Mouse (Mus musculus): Measurements from ENCODE around the gene Traf3ip2. TPM values are rescaled to one million over a fixed set of nuclear protein-coding genes. Genes with fewer than 3 reads are reported as not detected.

The Traf3ip2 gene
- polyA plus RNA-seq, 1 experiment from 2014 or later = 6.8 TPM

DNA sequence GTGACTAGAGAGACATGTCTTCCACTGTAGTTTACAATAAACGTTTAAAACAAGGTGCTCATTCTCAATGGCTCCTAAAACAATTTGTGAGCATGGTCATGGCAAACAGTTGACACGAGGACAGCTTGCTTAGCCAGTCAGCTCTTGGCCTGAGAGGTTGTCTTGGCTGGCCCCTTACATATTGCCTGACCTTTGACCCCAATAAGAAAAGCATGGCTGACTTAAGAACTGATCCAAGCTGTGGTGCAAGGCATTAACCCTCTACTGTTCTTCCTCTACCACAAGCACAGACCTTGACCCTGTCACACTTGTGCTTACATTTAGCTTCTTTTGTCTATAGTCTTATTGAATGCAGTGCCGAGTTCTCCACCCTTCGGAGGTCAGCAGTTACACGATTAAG, 48.0 kb downstream of the Traf3ip2 start:
- Histone ChIP-seq H3K9ac (replicated peaks; ENCODE audit: low read length) (no peak overlapping the region), H3K36me3 (ENCODE audit: control insufficient read depth, insufficient read depth, low read length) (no peaks in the 10 kb centered on the region), H3K27ac (replicated peaks; ENCODE audit: low read depth, low read length) (peak overlapping the region; percentile 93), H3K9me3 (ENCODE audit: control insufficient read depth, low read length) (no peaks in the 10 kb centered on the region), H3K27me3 (ENCODE audit: control insufficient read depth, insufficient read depth, low read length) (no peaks in the 10 kb centered on the region), H3K4me2 (ENCODE audit: low read length) (no peak overlapping the region), H3K4me1 (ENCODE audit: control insufficient read depth, insufficient read depth, low read length) (peaks cover 28% of the 10 kb centered on the region), H3K4me3 (replicated peaks; ENCODE audit: low read depth, low read length) (no peak overlapping the region)
- no peak for ATAC-seq (ENCODE audit: low FRiP score, low TSS enrichment)
- 23% methylated on average over 5 of the region's 5 CpGs for WGBS
- no peak for DNase-seq

- Histone ChIP-seq H3K27me3 (ENCODE audit: control insufficient read depth, insufficient read depth, low read length) (no peaks in the 10 kb centered on the region), H3K4me1 (ENCODE audit: control insufficient read depth, insufficient read depth, low read length) (peaks cover 9% of the 10 kb centered on the region), H3K4me3 (replicated peaks; ENCODE audit: low read depth, low read length) (no peak overlapping the region), H3K4me2 (ENCODE audit: low read length) (no peak overlapping the region), H3K9ac (replicated peaks; ENCODE audit: low read length) (no peak overlapping the region), H3K27ac (replicated peaks; ENCODE audit: low read depth, low read length) (0 out of 2 replicates have a peak overlapping the region, but pooled peaks have one; percentile 60), H3K9me3 (ENCODE audit: control insufficient read depth, low read length) (no peaks in the 10 kb centered on the region), H3K36me3 (ENCODE audit: control insufficient read depth, insufficient read depth, low read length) (peaks cover 6% of the 10 kb centered on the region; the same call in 1 of the 2 replicates)
- DNase-seq = no peak
- ATAC-seq (ENCODE audit: low FRiP score, low TSS enrichment) = no peak
- WGBS = 73% methylated on average over 4 of the region's 4 CpGs
Measured at GRCm38 (mm10) chr10:39665071-39665502, 52.4 kb downstream of the Traf3ip2 start.

- no peaks in the 10 kb centered on the region; the same call in 1 of the 2 replicates for H3K4me1 ChIP-seq (ENCODE audit: control insufficient read depth, insufficient read depth, low read length)
- no peak for DNase-seq
- no peak overlapping the region for H3K27ac ChIP-seq (replicated peaks; ENCODE audit: low read depth, low read length)
- H3K9ac ChIP-seq (replicated peaks; ENCODE audit: low read length) = no peak overlapping the region
- no peaks in the 10 kb centered on the region for H3K27me3 ChIP-seq (ENCODE audit: control insufficient read depth, insufficient read depth, low read length)
- H3K4me2 ChIP-seq (ENCODE audit: low read length) = no peak overlapping the region
- no peak for ATAC-seq (ENCODE audit: low FRiP score, low TSS enrichment)
- peaks cover 7% of the 10 kb centered on the region; the same call in 1 of the 2 replicates for H3K36me3 ChIP-seq (ENCODE audit: control insufficient read depth, insufficient read depth, low read length)
- H3K9me3 ChIP-seq (ENCODE audit: control insufficient read depth, low read length) = no peaks in the 10 kb centered on the region
- H3K4me3 ChIP-seq (replicated peaks; ENCODE audit: low read depth, low read length) = no peak overlapping the region
- 77% methylated on average over 3 of the region's 3 CpGs for WGBS
Measured at GRCm38 (mm10) chr10:39666027-39666426, 53.3 kb downstream of the Traf3ip2 start.

DNA sequence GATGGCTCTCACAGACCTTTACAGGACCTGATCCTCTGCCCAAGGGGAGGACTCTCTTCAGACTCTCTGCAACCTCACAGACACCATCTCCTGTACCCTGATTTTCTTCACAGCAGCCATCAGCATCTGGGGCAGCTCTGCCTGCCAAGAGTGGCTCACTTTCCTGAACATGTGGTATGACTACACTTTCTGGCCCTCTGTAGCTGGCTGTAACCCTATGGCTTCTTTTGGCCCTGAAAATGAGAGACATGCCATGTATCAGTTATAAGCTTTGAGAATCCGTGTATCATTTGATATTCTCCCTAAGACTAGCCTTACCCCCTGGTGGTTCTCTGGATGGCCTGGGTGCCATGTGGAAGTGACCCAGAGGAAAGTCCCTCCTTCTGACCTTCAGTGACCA, 58.7 kb downstream of the Traf3ip2 start:
- DNase-seq (no peak), ATAC-seq (ENCODE audit: low FRiP score, low TSS enrichment) (no peak)
- Histone ChIP-seq H3K27ac (replicated peaks; ENCODE audit: low read depth, low read length) (no peak overlapping the region), H3K27me3 (ENCODE audit: control insufficient read depth, insufficient read depth, low read length) (no peaks in the 10 kb centered on the region), H3K9ac (replicated peaks; ENCODE audit: low read length) (no peak overlapping the region), H3K9me3 (ENCODE audit: control insufficient read depth, low read length) (no peaks in the 10 kb centered on the region), H3K4me1 (ENCODE audit: control insufficient read depth, insufficient read depth, low read length) (peaks cover 22% of the 10 kb centered on the region), H3K4me3 (replicated peaks; ENCODE audit: low read depth, low read length) (no peak overlapping the region), H3K36me3 (ENCODE audit: control insufficient read depth, insufficient read depth, low read length) (peaks cover 7% of the 10 kb centered on the region; the same call in 1 of the 2 replicates), H3K4me2 (ENCODE audit: low read length) (no peak overlapping the region)
- 94% methylated on average over 1 of the region's 1 CpGs for WGBS

GRCm38 (mm10) chr10:39672547-39673051, 59.9 kb downstream of the Traf3ip2 start:
- Histone ChIP-seq H3K4me3 (replicated peaks; ENCODE audit: low read depth, low read length) (no peak overlapping the region), H3K9me3 (ENCODE audit: control insufficient read depth, low read length) (no peaks in the 10 kb centered on the region), H3K4me2 (ENCODE audit: low read length) (peak overlapping the region; percentile 15; the same call in 1 of the 2 replicates), H3K36me3 (ENCODE audit: control insufficient read depth, insufficient read depth, low read length) (peaks cover 7% of the 10 kb centered on the region; the same call in 1 of the 2 replicates), H3K27ac (replicated peaks; ENCODE audit: low read depth, low read length) (peak overlapping the region; percentile 76), H3K4me1 (ENCODE audit: control insufficient read depth, insufficient read depth, low read length) (peaks cover 22% of the 10 kb centered on the region), H3K27me3 (ENCODE audit: control insufficient read depth, insufficient read depth, low read length) (no peaks in the 10 kb centered on the region), H3K9ac (replicated peaks; ENCODE audit: low read length) (no peak overlapping the region)
- 0% methylated on average over 4 of the region's 4 CpGs for WGBS
- DNase-seq (peak; percentile 75), ATAC-seq (ENCODE audit: low FRiP score, low TSS enrichment) (peak; percentile 90)

- Histone ChIP-seq H3K4me1 (ENCODE audit: control insufficient read depth, insufficient read depth, low read length) (peaks cover 22% of the 10 kb centered on the region), H3K4me2 (ENCODE audit: low read length) (no peak overlapping the region), H3K27ac (replicated peaks; ENCODE audit: low read depth, low read length) (no peak overlapping the region), H3K9me3 (ENCODE audit: control insufficient read depth, low read length) (no peaks in the 10 kb centered on the region), H3K36me3 (ENCODE audit: control insufficient read depth, insufficient read depth, low read length) (peaks cover 7% of the 10 kb centered on the region; the same call in 1 of the 2 replicates), H3K9ac (replicated peaks; ENCODE audit: low read length) (no peak overlapping the region), H3K27me3 (ENCODE audit: control insufficient read depth, insufficient read depth, low read length) (no peaks in the 10 kb centered on the region), H3K4me3 (replicated peaks; ENCODE audit: low read depth, low read length) (no peak overlapping the region)
- DNase-seq (no peak), ATAC-seq (ENCODE audit: low FRiP score, low TSS enrichment) (no peak)
- WGBS = 52% methylated on average over 3 of the region's 3 CpGs
Measured at GRCm38 (mm10) chr10:39674106-39674505, 61.4 kb downstream of the Traf3ip2 start.

- H3K4me2 ChIP-seq (ENCODE audit: low read length) = no peak overlapping the region
- H3K27ac ChIP-seq (replicated peaks; ENCODE audit: low read depth, low read length) = 0 out of 2 replicates have a peak overlapping the region, but pooled peaks have one; percentile 49
- no peak overlapping the region; the same call in 1 of the 2 replicates for H3K9ac ChIP-seq (replicated peaks; ENCODE audit: low read length)
- no peak for ATAC-seq (ENCODE audit: low FRiP score, low TSS enrichment)
- no peaks in the 10 kb centered on the region for H3K9me3 ChIP-seq (ENCODE audit: control insufficient read depth, low read length)
- no peaks in the 10 kb centered on the region for H3K27me3 ChIP-seq (ENCODE audit: control insufficient read depth, insufficient read depth, low read length)
- DNase-seq = peak; percentile 51
- WGBS = 16% methylated on average over 3 of the region's 3 CpGs
- peaks cover 22% of the 10 kb centered on the region for H3K4me1 ChIP-seq (ENCODE audit: control insufficient read depth, insufficient read depth, low read length)
- peaks cover 5% of the 10 kb centered on the region; the same call in 1 of the 2 replicates for H3K36me3 ChIP-seq (ENCODE audit: control insufficient read depth, insufficient read depth, low read length)
- H3K4me3 ChIP-seq (replicated peaks; ENCODE audit: low read depth, low read length) = no peak overlapping the region
Measured at GRCm38 (mm10) chr10:39674766-39675165, 62.0 kb downstream of the Traf3ip2 start.

DNA sequence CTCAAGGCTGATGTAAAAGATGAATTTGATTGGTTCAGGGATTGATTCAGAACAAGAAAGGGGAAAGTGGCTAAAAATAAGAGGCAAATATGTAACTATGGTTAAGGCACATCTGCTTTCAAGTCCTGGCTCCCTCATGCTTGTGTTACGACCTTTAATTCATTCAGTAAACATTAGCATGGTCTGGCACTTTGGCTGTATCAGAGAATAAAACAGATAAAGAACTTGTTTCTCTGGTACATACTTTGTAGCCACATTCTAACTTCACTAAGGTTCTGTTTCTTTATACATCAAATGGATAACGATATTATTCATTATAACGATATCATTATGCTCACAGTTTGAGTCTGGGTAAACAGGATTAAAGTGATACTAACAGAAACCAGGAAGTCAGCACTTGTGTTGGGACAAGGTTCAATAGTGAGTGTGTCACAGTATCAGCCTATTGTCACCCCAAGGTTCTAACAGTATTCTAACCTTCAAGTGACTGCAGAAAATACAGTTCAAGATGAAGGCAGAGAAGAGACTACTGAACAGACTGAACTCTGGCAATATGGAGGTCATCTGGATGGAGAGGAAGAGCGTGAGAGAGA, 65.6 kb downstream of the Traf3ip2 start:
- 92% methylated on average over 4 of the region's 4 CpGs for WGBS
- no peak for ATAC-seq (ENCODE audit: low FRiP score, low TSS enrichment)
- H3K4me1 ChIP-seq (ENCODE audit: control insufficient read depth, insufficient read depth, low read length) = peaks cover 12% of the 10 kb centered on the region
- no peak overlapping the region for H3K4me3 ChIP-seq (replicated peaks; ENCODE audit: low read depth, low read length)
- H3K9me3 ChIP-seq (ENCODE audit: control insufficient read depth, low read length) = no peaks in the 10 kb centered on the region
- H3K27ac ChIP-seq (replicated peaks; ENCODE audit: low read depth, low read length) = no peak overlapping the region
- H3K4me2 ChIP-seq (ENCODE audit: low read length) = no peak overlapping the region
- no peak overlapping the region for H3K9ac ChIP-seq (replicated peaks; ENCODE audit: low read length)
- H3K36me3 ChIP-seq (ENCODE audit: control insufficient read depth, insufficient read depth, low read length) = peaks cover 4% of the 10 kb centered on the region; the same call in 1 of the 2 replicates
- no peak for DNase-seq
- H3K27me3 ChIP-seq (ENCODE audit: control insufficient read depth, insufficient read depth, low read length) = no peaks in the 10 kb centered on the region

DNA sequence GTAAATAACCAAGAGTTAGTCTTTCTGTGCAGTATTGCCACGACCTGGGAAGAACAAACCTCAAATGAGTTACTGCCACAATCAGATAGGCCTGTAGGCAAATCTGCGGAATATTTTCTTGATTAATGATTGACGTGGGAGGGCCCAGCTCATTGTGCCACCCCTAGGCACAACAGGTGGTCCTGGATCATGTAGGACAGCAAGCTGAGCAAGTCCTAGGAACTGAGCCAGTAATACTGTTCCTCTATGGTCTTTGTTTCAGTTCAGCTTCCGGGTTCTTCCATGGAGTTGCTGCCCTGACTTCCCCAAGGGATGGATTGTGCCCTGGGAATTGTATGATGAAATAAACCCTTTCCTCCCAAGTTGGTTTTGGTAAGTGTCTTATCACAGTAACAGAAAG, 68.3 kb downstream of the Traf3ip2 start:
- Histone ChIP-seq H3K27ac (replicated peaks; ENCODE audit: low read depth, low read length) (no peak overlapping the region), H3K9ac (replicated peaks; ENCODE audit: low read length) (no peak overlapping the region), H3K4me1 (ENCODE audit: control insufficient read depth, insufficient read depth, low read length) (no peaks in the 10 kb centered on the region), H3K36me3 (ENCODE audit: control insufficient read depth, insufficient read depth, low read length) (peaks cover 4% of the 10 kb centered on the region; the same call in 1 of the 2 replicates), H3K4me2 (ENCODE audit: low read length) (no peak overlapping the region), H3K4me3 (replicated peaks; ENCODE audit: low read depth, low read length) (no peak overlapping the region), H3K9me3 (ENCODE audit: control insufficient read depth, low read length) (no peaks in the 10 kb centered on the region), H3K27me3 (ENCODE audit: control insufficient read depth, insufficient read depth, low read length) (no peaks in the 10 kb centered on the region)
- DNase-seq = no peak
- ATAC-seq (ENCODE audit: low FRiP score, low TSS enrichment) = no peak
- 87% methylated on average over 4 of the region's 4 CpGs for WGBS
